Mouse (Mus musculus) heart, postnatal 0 days (tissue): ENCODE results near the gene Il34.
"Not testable (repeated sequence)": the region's sequence is repeated elsewhere in the genome, so short reads cannot be mapped to it uniquely, and the experiment has no call there.

Experiments used
- CTCF ChIP-seq: IDR thresholded peaks from 2 replicates; pipeline ENCODE4 v1.5.1; 2016; ENCODE audit warnings: antibody characterized with exemption, control low read depth, low read depth
- EP300 ChIP-seq: IDR thresholded peaks from 2 replicates; pipeline ENCODE4 v1.6.1; 2016; ENCODE audit warnings: antibody characterized with exemption, low read depth

DNA sequence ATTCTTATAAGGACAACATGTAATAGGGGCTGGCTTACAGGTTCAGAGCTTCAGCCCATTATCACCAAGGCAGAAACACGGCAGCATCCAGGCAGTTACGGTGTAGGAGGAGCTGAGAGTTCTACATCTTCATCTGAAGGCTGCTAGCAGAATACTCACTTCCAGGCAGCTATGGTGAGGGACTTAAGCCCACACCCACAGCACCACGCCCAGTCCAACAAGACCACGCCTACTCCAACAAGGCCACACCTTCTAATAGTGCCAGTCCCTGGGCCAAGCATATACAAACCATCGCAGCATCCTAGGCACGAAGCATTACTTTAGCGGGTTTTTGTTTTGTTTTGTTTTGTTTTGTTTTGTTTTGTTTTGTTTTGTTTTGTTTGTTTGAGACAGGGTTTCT, 19.2 kb downstream of the Il34 start:
- TF ChIP-seq EP300, CTCF: not testable (repeated sequence)
